In genomic region chr17:37051745-37052144, GRCm38 (mm10) we compare ENCODE assay signal across 19 mouse cellular contexts. TPM values are rescaled to one million over a fixed set of nuclear protein-coding genes. Genes with fewer than 3 reads are reported as not detected.
DNase-seq lines count a peak whose midpoint lies in the region; ATAC-seq lines count a peak whose summit lies in the region.
"Had no signal": no experiment of that assay in that cellular context is flagged by ENCODE, and none has a peak within 500 bp of the region (broad histone marks: within the 10 kb centered on the region; RNA-seq: fewer than 3 reads in every experiment).

No protein-coding gene starts in this region.

- H3K4me3 ChIP-seq in kidney, embryonic 15.5 days (replicated peaks), result no peak overlapping the region
- H3K4me3 ChIP-seq in forebrain, embryonic 11.5 days (ENCODE audit: low read depth, low read length), result peak overlapping the region; percentile 64
- 0 out of 2 replicates have a peak overlapping the region, but pooled peaks have one; percentile 72 for H3K4me3 ChIP-seq in limb, embryonic 13.5 days
- peak overlapping the region; percentile 75 for H3K4me3 ChIP-seq in neural tube, embryonic 15.5 days (replicated peaks)
- H3K4me3 ChIP-seq in liver, embryonic 11.5 days (ENCODE audit: low read depth, low read length), result no peak overlapping the region
- H3K4me3 ChIP-seq: erythroblast, embryonic 14.5 days; myocyte had no signal

- H3K27me3 ChIP-seq in kidney, embryonic 15.5 days, result peaks cover 5% of the 10 kb centered on the region
- peaks cover 10% of the 10 kb centered on the region for H3K27me3 ChIP-seq in forebrain, embryonic 11.5 days (ENCODE audit: control insufficient read depth, insufficient read depth, low read length)
- H3K27me3 ChIP-seq in limb, embryonic 13.5 days, result peaks cover 10% of the 10 kb centered on the region
- H3K27me3 ChIP-seq in neural tube, embryonic 15.5 days (replicated peaks), result no peaks in the 10 kb centered on the region
- H3K27me3 ChIP-seq in liver, embryonic 11.5 days (replicated peaks; ENCODE audit: control insufficient read depth, insufficient read depth, low read length), result peaks cover 49% of the 10 kb centered on the region
- H3K27me3 ChIP-seq: Patski had no signal

- DNase-seq in kidney, postnatal 14 days, result no peak
- DNase-seq in forebrain, embryonic 11.5 days (ENCODE audit: low spot score), result no peak
- no peak for DNase-seq in thymus, postnatal 36 days
- no peak for DNase-seq in thymus, postnatal 4 days
- no peak for DNase-seq in liver, embryonic 11.5 days (ENCODE audit: low spot score)
- DNase-seq: adrenal gland, postnatal 10 days; gastrocnemius, postnatal 25 days; lung, adult 2 months; right cerebral cortex, postnatal 25 days; thymus, adult 18-20 months had no signal

- no peak for ATAC-seq in kidney, embryonic 15.5 days (replicated peaks; ENCODE audit: low FRiP score)
- ATAC-seq in forebrain, embryonic 11.5 days (replicated peaks; ENCODE audit: low FRiP score), result no peak
- ATAC-seq in limb, embryonic 13.5 days (ENCODE audit: low FRiP score, low read depth), result no peak
- no peak for ATAC-seq in neural tube, embryonic 15.5 days (ENCODE audit: low FRiP score)
- no peak for ATAC-seq in liver, embryonic 11.5 days (replicated peaks; ENCODE audit: low FRiP score)
- ATAC-seq: Patski had no signal

- no peaks in the 10 kb centered on the region for H3K9me3 ChIP-seq in kidney, embryonic 15.5 days (replicated peaks)
- H3K9me3 ChIP-seq in forebrain, embryonic 11.5 days (ENCODE audit: control insufficient read depth, low read length), result no peaks in the 10 kb centered on the region
- H3K9me3 ChIP-seq in limb, embryonic 13.5 days, result no peaks in the 10 kb centered on the region
- H3K9me3 ChIP-seq in neural tube, embryonic 15.5 days (replicated peaks), result no peaks in the 10 kb centered on the region
- H3K9me3 ChIP-seq in liver, embryonic 11.5 days (ENCODE audit: control insufficient read depth, low read length), result no peaks in the 10 kb centered on the region

- H3K27ac ChIP-seq in kidney, embryonic 15.5 days, result no peak overlapping the region
- no peak overlapping the region for H3K27ac ChIP-seq in forebrain, embryonic 11.5 days (ENCODE audit: low read depth, low read length)
- H3K27ac ChIP-seq in limb, embryonic 13.5 days, result no peak overlapping the region
- no peak overlapping the region for H3K27ac ChIP-seq in neural tube, embryonic 15.5 days (replicated peaks)
- no peak overlapping the region for H3K27ac ChIP-seq in liver, embryonic 11.5 days (ENCODE audit: low read depth, low read length)

- H3K4me1 ChIP-seq in kidney, embryonic 15.5 days, result peaks cover 30% of the 10 kb centered on the region
- H3K4me1 ChIP-seq in forebrain, embryonic 11.5 days (replicated peaks; ENCODE audit: control insufficient read depth, insufficient read depth, low read length), result peaks cover 19% of the 10 kb centered on the region
- H3K4me1 ChIP-seq in limb, embryonic 13.5 days, result peaks cover 38% of the 10 kb centered on the region
- peaks cover 61% of the 10 kb centered on the region for H3K4me1 ChIP-seq in neural tube, embryonic 15.5 days
- peaks cover 7% of the 10 kb centered on the region; the same call in 1 of the 2 replicates for H3K4me1 ChIP-seq in liver, embryonic 11.5 days (replicated peaks; ENCODE audit: control insufficient read depth, insufficient read depth, low read length)

- 0 out of 2 replicates have a peak overlapping the region, but pooled peaks have one; percentile 96 for H3K4me2 ChIP-seq in kidney, embryonic 15.5 days
- peak overlapping the region; percentile 95; the same call in 1 of the 2 replicates for H3K4me2 ChIP-seq in forebrain, embryonic 11.5 days (ENCODE audit: low read depth, low read length, severe bottlenecking)
- peak overlapping the region; percentile 93 for H3K4me2 ChIP-seq in limb, embryonic 13.5 days (replicated peaks)
- H3K4me2 ChIP-seq in neural tube, embryonic 15.5 days, result peak overlapping the region; percentile 84
- no peak overlapping the region for H3K4me2 ChIP-seq in liver, embryonic 11.5 days

- 49% methylated on average over 4 of the region's 4 CpGs for WGBS in kidney, embryonic 15.5 days
- 54% methylated on average over 4 of the region's 4 CpGs for WGBS in forebrain, embryonic 11.5 days
- WGBS in limb, embryonic 13.5 days, result 50% methylated on average over 4 of the region's 4 CpGs
- 51% methylated on average over 4 of the region's 4 CpGs for WGBS in neural tube, embryonic 15.5 days
- 50% methylated on average over 4 of the region's 4 CpGs for WGBS in liver, embryonic 11.5 days

- peaks cover 31% of the 10 kb centered on the region for H3K36me3 ChIP-seq in kidney, embryonic 15.5 days
- H3K36me3 ChIP-seq in forebrain, embryonic 11.5 days (ENCODE audit: control insufficient read depth, insufficient read depth, low read length), result no peaks in the 10 kb centered on the region; the same call in 1 of the 2 replicates
- peaks cover 40% of the 10 kb centered on the region for H3K36me3 ChIP-seq in limb, embryonic 13.5 days
- peaks cover 31% of the 10 kb centered on the region for H3K36me3 ChIP-seq in neural tube, embryonic 15.5 days
- no peaks in the 10 kb centered on the region; the same call in 1 of the 2 replicates for H3K36me3 ChIP-seq in liver, embryonic 11.5 days (ENCODE audit: control insufficient read depth, insufficient read depth, low read length)

- H3K9ac ChIP-seq in kidney, embryonic 15.5 days, result no peak overlapping the region
- H3K9ac ChIP-seq in forebrain, embryonic 11.5 days (ENCODE audit: low read length), result no peak overlapping the region
- H3K9ac ChIP-seq in limb, embryonic 13.5 days, result no peak overlapping the region; the same call in 1 of the 2 replicates
- H3K9ac ChIP-seq in neural tube, embryonic 15.5 days (replicated peaks), result peak overlapping the region; percentile 95; the same call in 1 of the 2 replicates
- H3K9ac ChIP-seq in liver, embryonic 11.5 days (ENCODE audit: low read depth, low read length), result no peak overlapping the region

RNA-seq across cellular contexts. Expression of gene Gabbr1, which starts 6.0 kb away (rescaled TPM):
- polyA plus RNA-seq in kidney, embryonic 15.5 days (2015; fragmentation: Nextera tagmentation; extraction: Ambion mirVana), result 6.0 and 8.3 TPM in 2 replicates
- polyA plus RNA-seq in forebrain, embryonic 11.5 days (2014; fragmentation: Nextera tagmentation; extraction: Ambion mirVana), result 19.7 and 21.8 TPM in 2 replicates
- polyA plus RNA-seq in limb, embryonic 13.5 days (2015; fragmentation: Nextera tagmentation; extraction: Ambion mirVana), result 13.3 and 15.2 TPM in 2 replicates
- 77.9 and 90.1 TPM in 2 replicates for polyA plus RNA-seq in neural tube, embryonic 15.5 days (2015; fragmentation: Nextera tagmentation; extraction: Ambion mirVana)
- 2.9 and 3.9 TPM in 2 replicates for polyA plus RNA-seq in liver, embryonic 11.5 days (2014; fragmentation: Nextera tagmentation; extraction: Ambion mirVana)

RNA-seq across cellular contexts. Expression of gene Mog, which starts 28.5 kb away (rescaled TPM):
- 0.09 TPM in 1 of 2 replicates, not detected in the other for polyA plus RNA-seq in kidney, embryonic 15.5 days (2015; fragmentation: Nextera tagmentation; extraction: Ambion mirVana)
- 0.39 TPM in 1 of 2 replicates, not detected in the other for polyA plus RNA-seq in forebrain, embryonic 11.5 days (2014; fragmentation: Nextera tagmentation; extraction: Ambion mirVana)
- polyA plus RNA-seq in limb, embryonic 13.5 days (2015; fragmentation: Nextera tagmentation; extraction: Ambion mirVana), result 0.18 and 0.22 TPM in 2 replicates
- 1.5 and 2.0 TPM in 2 replicates for polyA plus RNA-seq in neural tube, embryonic 15.5 days (2015; fragmentation: Nextera tagmentation; extraction: Ambion mirVana)
- 0.14 TPM in 1 of 2 replicates, not detected in the other for polyA plus RNA-seq in liver, embryonic 11.5 days (2014; fragmentation: Nextera tagmentation; extraction: Ambion mirVana)
- polyA plus RNA-seq: erythroblast, embryonic 14.5 days; heart, postnatal 0 days; lung, adult 2 months had no signal

RNA-seq across cellular contexts. Expression of gene Olfr90, which starts 36.6 kb away (rescaled TPM):
- 0.05 TPM in 1 of 2 replicates, not detected in the other for polyA plus RNA-seq in kidney, embryonic 15.5 days (2015; fragmentation: Nextera tagmentation; extraction: Ambion mirVana)
- not detected in 2 replicates for polyA plus RNA-seq in forebrain, embryonic 11.5 days (2014; fragmentation: Nextera tagmentation; extraction: Ambion mirVana)
- 0.09 TPM in 1 of 2 replicates, not detected in the other for polyA plus RNA-seq in limb, embryonic 13.5 days (2015; fragmentation: Nextera tagmentation; extraction: Ambion mirVana)
- polyA plus RNA-seq in neural tube, embryonic 15.5 days (2015; fragmentation: Nextera tagmentation; extraction: Ambion mirVana), result 0.06 TPM in 1 of 2 replicates, not detected in the other
- not detected in 2 replicates for polyA plus RNA-seq in liver, embryonic 11.5 days (2014; fragmentation: Nextera tagmentation; extraction: Ambion mirVana)
- polyA plus RNA-seq: C2C12; erythroblast, embryonic 14.5 days; heart, postnatal 0 days; kidney, embryonic 14.5 days; lung, adult 2 months; myocyte; Patski had no signal

RNA-seq across cellular contexts. Expression of gene Olfr91, which starts 46.3 kb away (rescaled TPM):
- polyA plus RNA-seq in kidney, embryonic 15.5 days (2015; fragmentation: Nextera tagmentation; extraction: Ambion mirVana), result not detected in 2 replicates
- 0.13 TPM in 2 replicates for polyA plus RNA-seq in forebrain, embryonic 11.5 days (2014; fragmentation: Nextera tagmentation; extraction: Ambion mirVana)
- not detected in 2 replicates for polyA plus RNA-seq in limb, embryonic 13.5 days (2015; fragmentation: Nextera tagmentation; extraction: Ambion mirVana)
- not detected in 2 replicates for polyA plus RNA-seq in neural tube, embryonic 15.5 days (2015; fragmentation: Nextera tagmentation; extraction: Ambion mirVana)
- polyA plus RNA-seq in liver, embryonic 11.5 days (2014; fragmentation: Nextera tagmentation; extraction: Ambion mirVana), result 0.06 TPM in 1 of 2 replicates, not detected in the other
- polyA plus RNA-seq: C2C12; erythroblast, embryonic 14.5 days; heart, postnatal 0 days; kidney, embryonic 14.5 days; lung, adult 2 months; myocyte; Patski had no signal

RNA-seq across cellular contexts. Expression of gene Zfp57, which starts 50.8 kb away (rescaled TPM):
- polyA plus RNA-seq in kidney, embryonic 15.5 days (2015; fragmentation: Nextera tagmentation; extraction: Ambion mirVana), result 61.1 and 69.4 TPM in 2 replicates
- polyA plus RNA-seq in forebrain, embryonic 11.5 days (2014; fragmentation: Nextera tagmentation; extraction: Ambion mirVana), result 130 and 142 TPM in 2 replicates
- 136 and 138 TPM in 2 replicates for polyA plus RNA-seq in limb, embryonic 13.5 days (2015; fragmentation: Nextera tagmentation; extraction: Ambion mirVana)
- polyA plus RNA-seq in neural tube, embryonic 15.5 days (2015; fragmentation: Nextera tagmentation; extraction: Ambion mirVana), result 200 and 252 TPM in 2 replicates
- 28.3 and 28.8 TPM in 2 replicates for polyA plus RNA-seq in liver, embryonic 11.5 days (2014; fragmentation: Nextera tagmentation; extraction: Ambion mirVana)
- polyA plus RNA-seq: erythroblast, embryonic 14.5 days had no signal

Comparison
In these comparisons a context has a peak if more than half of its experiments do, and no peak if none do; other contexts are left out.
1. H3K4me3 ChIP-seq: peak in forebrain, embryonic 11.5 days (single experiment), limb, embryonic 13.5 days (single experiment) and neural tube, embryonic 15.5 days (single experiment); none in kidney, embryonic 15.5 days (single experiment) and liver, embryonic 11.5 days (single experiment).